Mouse (Mus musculus): ENCODE measurements around the gene Lypd5. TPM values are rescaled to one million over a fixed set of nuclear protein-coding genes. Genes with fewer than 3 reads are reported as not detected.

The Lypd5 gene
- polyA plus RNA-seq (2012; rRNA removed), result 0.04 TPM in 1 of 2 replicates, not detected in the other

DNA sequence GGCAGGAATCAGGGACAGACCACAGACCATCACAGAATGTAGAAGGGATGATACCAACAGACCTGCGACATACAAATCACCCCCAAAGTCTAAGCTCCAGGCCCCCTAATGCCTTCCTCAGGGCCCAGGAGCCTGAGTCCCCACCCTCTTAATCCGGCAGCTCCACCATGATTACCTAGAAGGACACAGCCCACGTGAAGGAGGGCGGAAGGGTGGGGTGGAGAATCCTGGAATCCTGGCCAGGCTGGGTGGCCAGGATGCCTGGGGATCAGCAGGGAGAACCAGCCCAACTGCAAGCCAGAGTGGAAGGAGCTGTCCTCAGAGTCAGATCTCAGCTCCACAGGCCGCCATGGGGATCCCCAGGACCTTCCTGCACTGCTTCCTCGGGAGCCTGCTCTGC is at the start of gene Lypd5:
Gene Lypd5, plus strand, starts transcription at position 301 of the 400 bp plus-strand sequence.
- DNase-seq (ENCODE audit: extremely low spot score in 1 of 2, low spot score in 1 of 2), result no peak

DNA sequence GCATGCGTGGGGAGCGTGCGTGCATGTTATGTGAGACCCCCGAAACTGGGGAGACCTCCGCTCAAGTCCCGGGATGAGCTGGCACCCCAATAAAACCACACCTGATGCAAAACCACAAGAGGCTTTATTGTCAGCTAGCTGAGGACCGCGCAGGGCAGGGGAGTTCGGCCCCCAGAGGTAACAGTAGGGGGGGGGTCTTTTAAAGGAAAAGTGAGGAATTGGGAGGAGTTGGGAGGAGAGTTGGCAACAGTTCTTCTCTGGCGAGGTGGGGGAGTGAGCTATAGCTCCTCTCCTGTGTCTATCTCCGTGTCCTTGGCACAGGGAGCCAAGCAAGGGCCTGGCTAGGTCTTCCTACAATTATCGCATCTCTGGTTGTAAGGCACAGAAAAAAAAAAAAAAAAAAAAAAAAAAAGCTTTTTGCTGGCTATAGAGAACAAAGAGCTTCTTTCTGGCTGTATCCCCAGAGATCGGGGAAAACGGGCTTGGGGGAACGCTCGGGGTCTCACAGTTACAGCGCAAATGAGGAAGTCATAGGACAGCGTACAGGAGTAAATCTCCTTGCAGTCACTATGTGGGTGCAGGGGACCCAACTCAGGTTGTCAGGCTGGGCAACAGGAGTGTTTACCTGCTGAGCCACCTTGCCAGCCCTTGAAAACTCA is 49.0 kb upstream of the Lypd5 start:
- peak in 1 of 2 experiments; percentile 29 for DNase-seq (ENCODE audit: extremely low spot score in 1 of 2, low spot score in 1 of 2)

DNA sequence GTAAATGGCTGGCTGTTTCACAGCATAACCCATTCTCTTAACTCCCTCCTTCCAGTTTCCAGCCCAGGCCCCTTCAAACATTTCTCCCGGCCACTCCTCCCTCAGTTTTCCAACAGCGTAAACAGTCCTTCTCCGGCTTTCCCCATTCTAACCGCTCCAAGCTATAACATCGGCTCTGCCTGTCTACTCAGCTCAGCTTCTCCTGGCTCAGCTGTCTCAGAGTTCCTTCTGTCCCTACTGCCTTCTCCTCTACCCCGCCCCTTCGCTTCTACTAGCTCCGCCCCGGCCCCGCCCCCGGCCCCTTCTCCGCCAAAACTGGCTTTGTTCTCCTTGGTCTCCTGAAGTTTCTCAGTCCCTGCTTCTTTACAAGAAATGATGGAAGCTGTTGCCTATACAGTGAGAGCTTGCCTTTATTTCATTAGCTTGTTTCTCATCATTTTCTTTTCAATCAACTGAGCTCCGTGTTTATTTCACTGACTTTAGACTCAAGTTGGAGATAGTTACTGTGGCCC is 48.2 kb upstream of the Lypd5 start, which contains the start of gene Zfp61:
Gene Zfp61, minus strand, starts transcription at position 462 of the 512 bp plus-strand sequence.
- peak in 1 of 2 experiments; percentile 29 for DNase-seq (ENCODE audit: extremely low spot score in 1 of 2, low spot score in 1 of 2)

DNA sequence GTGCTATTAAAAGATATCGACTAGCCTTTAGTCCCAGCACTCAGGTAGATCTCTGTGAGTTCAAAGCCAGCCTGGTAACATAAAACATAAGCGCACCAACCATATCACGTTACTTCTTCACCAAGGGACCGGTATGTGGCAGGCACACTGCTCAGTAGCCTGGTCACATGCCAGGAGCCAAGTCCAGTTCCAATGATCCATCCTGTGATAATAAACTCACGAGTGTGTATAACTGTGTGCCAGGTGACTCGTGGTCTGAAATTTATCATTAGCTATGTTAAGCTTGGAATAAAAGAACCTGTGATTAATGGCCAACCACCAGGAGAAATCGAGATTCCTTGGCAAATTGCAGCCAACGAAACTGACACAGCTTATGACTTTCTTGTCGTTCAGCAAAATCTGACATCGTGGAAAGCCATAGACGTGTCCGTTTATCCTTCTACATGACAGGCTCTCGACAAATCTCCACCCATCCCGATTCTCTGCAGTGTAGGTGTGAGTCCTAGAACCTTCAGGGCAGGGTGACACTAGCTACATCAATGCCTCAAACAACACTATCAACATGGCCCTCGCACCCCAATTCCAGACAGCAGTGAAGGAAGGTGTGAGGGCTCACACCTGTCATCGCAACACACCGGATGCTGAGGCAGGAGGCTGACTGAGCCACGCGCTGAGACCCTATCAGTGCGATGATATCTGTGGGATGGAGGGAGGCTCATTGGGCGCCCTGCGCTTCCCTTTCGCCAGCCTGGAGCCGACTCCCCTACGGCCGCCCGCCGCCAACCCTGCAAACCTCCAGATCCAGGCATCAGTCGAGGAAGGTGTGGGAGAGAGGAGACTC is 33.0 kb upstream of the Lypd5 start:
- DNase-seq (ENCODE audit: extremely low spot score in 1 of 2, low spot score in 1 of 2), result peak in 1 of 2 experiments; percentile 11

DNA sequence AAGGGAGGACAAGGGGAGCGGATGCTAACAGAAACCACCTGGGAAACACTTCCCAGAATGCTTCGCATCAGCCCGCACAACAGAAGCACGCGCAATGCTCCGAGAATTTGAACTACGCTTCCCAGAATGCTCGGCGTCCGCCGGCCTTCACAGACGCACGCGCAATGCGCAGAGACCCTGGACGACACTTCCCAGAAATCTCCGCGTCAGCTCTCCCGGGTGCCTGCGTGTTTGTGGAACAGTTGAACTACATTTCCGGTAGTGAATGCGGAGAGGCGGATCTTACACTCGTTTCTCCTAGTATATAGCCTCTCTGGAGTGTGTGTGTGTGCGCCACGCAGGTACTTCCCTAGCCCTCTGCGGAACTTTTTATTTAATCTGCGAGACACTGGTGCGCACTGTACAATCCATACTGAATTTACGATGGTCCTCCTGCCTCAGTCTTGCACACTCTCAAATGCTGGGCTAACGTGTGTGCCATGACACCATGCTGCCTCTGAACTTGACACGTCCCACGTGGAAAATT is 32.4 kb upstream of the Lypd5 start, which contains the start of gene Zfp94:
Gene Zfp94, minus strand, starts transcription at position 100 of the 526 bp plus-strand sequence.
- peak; percentile 96 to 99 for DNase-seq (ENCODE audit: extremely low spot score in 1 of 2, low spot score in 1 of 2)

DNA sequence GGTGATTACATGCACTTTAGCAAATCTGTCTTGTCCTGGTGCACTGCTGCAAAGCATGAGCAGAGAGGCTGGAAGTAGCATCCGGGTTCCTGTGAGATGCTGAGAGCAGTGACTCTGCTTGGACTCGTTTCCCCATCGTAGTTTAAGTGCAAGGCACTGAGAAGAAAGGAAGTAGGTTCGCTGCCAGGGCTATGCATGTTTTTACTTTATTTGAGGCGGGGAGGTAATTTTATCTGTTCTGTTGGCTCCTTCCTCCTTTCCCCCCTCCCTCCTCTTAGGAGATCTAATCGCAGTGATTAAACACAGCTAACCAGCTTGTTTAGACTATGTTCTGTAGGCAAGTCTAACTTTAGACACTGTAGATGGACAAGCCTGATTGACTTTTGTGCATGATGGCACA is 30.1 kb upstream of the Lypd5 start:
- no peak for DNase-seq (ENCODE audit: extremely low spot score in 1 of 2, low spot score in 1 of 2)

DNA sequence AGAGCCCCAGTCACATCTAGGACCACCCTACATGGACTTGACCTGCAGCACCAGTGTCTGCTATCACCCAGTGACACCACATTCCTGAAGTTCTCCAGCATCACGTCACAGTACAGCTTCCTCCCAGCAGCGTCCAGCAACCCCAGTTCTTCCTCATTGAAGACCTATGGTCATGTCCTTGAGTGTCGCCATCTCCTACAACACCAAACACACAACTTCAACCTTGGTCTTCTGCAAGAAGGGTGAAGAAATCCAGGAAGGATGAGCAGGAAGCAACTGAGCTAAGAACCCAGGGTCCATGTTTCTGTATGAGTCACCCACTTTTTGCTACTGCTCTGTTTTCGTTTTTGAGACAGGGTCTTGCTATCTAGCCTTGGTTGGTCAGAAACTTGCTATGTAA is 26.4 kb upstream of the Lypd5 start:
- no peak for DNase-seq (ENCODE audit: extremely low spot score in 1 of 2, low spot score in 1 of 2)

DNA sequence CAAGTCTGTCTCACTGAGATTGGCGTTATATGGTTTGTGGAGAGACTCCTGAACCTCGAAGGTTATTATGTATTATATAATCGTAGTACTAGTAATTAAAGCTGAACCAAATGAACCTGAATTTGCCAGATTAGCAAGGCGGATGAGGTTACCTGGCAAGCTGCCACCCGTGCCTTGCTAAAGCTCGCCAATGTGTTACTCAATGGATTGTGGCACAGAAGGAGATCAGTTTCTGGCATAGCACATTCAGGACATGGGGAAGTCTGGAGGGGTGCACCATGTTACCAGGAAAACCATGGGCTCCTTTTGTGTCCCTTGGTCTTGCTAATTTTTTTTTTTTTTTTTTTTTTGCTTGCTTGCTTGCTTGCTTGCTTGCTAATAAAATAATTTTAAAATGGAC is 23.8 kb upstream of the Lypd5 start:
- DNase-seq (ENCODE audit: extremely low spot score in 1 of 2, low spot score in 1 of 2), result peak in 1 of 2 experiments; percentile 34

DNA sequence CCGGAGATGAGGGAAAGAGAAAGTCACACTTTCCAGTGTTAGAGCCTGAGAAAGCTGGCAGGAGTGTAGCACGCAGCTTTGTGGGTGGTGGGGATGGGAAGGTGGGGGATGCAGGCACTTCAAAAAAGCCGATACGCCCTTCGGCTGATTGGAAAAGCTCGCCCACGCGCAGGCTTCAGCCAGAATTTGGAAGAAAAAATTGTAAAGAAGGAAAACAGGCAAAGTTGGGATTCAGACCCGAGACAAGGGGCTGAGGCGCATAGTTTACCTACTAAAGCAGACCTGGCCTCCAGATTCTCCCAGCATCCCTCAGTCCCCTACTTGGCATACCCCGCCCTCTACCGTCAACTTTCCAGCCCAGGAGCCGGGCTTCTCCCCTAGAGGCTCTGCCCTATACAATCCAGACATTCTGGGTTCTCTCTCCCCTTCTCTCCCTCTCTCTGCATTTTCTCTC is 23.3 kb upstream of the Lypd5 start:
- peak; percentile 60 to 81 for DNase-seq (ENCODE audit: extremely low spot score in 1 of 2, low spot score in 1 of 2)

DNA sequence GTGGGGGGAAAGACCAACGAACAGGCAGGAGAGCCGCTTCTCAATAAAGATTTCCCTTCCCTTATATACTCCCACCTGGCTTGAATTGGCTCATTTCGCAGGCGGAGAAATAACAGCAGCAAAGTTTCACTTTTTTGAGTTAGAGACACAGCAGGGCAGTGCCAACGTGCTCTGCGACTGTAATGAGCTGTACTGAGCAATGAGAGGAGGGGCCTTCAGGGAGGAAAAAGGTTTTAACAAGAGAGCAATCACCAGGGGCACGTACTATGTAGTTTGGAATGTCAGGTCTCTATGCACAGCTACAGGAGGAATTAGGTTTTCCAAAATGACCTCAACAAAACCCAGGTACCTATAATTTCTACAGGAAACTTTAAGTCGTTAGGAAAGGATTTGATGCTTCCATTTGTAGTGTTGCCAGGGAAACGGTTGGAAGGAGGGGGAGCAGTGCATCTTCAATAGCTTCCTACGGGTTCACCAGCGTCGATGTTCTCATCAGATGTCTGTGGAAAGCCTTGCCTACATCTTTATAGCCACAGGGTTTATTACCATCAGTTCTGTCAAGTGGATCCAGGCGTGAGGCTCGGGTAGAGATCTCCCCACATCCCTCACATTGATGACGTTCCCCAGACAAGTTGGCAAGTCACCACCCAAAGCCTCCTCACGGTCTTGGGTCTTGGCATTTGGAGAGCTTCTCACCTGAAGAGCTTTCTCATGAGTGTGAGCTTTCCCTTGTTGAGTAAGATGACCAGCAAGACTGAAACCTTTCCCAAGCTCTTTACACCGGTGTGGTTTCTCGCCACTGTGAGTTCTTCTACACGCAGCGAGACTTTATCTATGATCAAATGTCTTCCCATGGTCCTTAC is 22.5 kb upstream of the Lypd5 start:
- DNase-seq (ENCODE audit: extremely low spot score in 1 of 2, low spot score in 1 of 2), result peak in 1 of 2 experiments; percentile 57

DNA sequence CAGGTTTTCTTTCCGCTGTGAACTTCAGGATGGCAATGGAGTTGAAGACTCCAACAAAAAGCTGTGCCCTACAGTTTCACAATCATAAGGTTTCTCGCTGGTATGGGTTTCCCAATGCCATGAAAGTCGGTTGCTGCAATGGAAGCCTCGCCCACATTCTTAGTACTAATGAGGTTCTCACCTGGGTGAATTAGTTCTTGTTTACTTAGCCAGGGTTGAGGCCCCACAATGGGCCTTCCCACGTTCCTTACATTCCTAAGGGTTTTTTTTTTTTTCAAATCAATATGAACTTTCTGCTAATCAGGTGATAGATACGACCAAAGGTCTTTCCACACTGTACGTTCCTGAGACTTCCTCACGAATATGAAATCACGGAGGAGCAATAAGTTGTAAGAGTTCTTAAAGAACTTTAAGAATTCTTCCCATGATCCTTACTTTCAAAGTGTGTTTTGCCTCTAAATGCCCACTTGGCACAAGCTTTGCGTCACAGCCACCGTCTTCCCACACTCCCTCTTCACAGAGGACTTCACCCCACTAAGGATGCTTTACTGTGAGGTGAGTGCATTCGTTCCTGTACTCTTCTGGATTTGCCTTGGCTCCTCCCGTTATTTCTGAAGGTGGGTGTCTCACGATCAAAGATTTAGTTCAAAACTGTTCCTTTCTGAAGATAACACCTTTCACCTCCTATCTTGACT is 21.6 kb upstream of the Lypd5 start:
- DNase-seq (ENCODE audit: extremely low spot score in 1 of 2, low spot score in 1 of 2), result no peak

DNA sequence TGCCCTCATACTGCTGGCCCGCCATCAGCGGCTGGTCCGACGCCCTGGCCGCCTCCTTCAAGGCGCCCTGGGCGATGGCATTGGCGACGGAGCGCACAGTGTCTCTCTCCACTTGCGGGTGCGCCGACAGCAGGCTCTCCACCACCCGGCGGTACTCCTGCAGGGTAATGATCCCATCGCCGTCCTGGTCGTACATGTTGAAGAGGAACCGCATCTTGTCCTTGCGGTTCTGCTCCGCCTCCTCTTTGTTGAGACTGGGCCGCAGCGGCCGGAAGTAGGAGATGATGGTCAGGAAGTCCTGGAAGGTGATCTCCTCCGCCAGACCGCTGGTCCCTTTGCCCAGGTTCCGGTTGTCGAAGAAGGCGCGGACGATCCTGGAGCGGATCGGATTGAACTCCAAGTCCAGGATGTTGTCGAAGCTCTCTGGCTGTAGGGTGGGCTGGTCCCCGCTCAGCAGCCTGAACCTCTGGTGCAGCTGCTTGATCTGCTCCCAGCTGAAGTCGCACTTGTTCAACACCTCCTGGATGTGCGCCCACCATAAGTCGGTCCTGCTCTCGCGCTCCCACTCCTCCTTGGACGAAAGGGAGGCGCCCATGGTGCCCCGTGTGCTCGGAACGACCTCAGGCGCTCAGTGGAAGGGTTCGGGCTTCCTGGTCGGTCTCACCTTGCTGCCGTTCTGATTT is 15.6 kb upstream of the Lypd5 start, which contains the start of gene Tescl:
Gene Tescl, minus strand, starts transcription at position 633 of the 683 bp plus-strand sequence.
- DNase-seq (ENCODE audit: extremely low spot score in 1 of 2, low spot score in 1 of 2), result no peak

DNA sequence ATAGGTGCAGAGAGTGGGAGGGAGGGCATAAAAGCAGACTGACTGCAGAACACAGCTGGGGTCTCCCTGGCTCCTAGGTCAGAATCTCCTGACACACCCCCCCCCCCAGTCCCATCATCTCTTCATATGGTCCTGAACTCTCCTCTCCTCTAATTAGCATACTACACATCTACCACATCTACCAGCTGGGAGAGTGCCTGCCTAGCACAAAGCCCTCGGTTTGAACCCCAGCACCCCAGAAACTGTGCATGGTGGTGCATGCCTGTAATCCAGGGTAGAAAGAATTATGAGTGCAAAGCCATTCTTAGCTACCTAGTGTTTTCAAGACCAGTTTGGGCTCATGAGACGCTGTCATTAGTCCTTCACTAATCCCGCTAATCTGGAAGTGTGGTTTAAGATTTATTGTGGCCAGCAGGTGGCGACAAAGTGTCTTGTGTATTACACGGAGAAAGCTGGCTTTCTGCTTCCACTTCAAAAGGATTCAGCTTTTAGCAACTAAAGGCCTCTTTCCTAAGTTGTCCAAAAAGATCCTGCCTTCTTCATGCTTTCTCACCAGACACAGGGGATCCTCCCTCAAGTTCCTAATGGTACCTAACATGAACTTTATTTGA is 13.2 kb upstream of the Lypd5 start:
- peak; percentile 52 to 92 for DNase-seq (ENCODE audit: extremely low spot score in 1 of 2, low spot score in 1 of 2)

DNA sequence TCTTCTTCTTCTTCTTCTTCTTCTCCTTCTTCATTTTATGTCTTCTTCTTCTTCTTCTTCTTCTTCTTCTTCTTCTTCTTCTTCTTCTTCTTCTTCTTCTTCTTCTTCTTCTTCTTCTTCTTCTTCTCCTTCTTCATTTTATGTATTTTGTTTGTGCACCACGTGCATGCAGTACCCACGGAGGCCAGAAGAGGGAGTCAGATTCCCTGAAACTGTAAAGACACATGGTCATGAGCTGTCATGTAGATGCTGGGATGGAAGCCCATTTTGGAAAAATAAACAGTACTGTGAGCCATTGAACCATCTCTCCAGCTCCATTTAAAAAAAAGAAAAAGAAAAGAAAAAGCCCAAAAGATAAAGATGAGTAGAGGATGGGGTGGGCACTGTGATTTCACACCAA is 10.8 kb upstream of the Lypd5 start:
- no peak for DNase-seq (ENCODE audit: extremely low spot score in 1 of 2, low spot score in 1 of 2)

DNA sequence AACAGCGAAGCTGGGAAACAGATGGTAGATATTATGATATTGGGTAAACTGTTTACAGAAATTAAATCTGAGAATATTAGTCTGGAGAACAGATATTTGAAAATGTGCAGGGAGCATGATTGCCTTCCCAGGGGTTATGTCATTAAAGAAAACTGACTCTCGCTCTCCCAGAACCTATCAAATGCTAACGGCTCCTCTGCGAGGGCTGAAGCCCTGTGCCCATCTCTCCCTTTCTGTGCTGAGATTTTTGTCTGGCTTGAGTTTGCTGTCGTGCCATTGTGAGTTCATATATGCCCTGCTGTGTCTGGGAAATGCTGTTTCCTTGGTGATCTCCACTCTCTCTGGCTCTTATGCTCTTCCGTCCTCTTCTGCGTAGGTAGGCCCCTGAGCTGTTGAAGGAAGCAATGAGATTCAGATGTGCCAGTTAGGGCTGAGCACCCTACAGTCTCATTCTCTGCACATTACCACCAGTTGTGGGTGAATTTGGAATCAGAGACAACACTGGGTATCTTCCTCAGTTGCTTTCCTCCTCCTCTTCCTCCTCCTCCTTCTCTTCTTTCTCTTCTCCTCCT is 5.2 kb upstream of the Lypd5 start:
- peak in 1 of 2 experiments; percentile 44 for DNase-seq (ENCODE audit: extremely low spot score in 1 of 2, low spot score in 1 of 2)

DNA sequence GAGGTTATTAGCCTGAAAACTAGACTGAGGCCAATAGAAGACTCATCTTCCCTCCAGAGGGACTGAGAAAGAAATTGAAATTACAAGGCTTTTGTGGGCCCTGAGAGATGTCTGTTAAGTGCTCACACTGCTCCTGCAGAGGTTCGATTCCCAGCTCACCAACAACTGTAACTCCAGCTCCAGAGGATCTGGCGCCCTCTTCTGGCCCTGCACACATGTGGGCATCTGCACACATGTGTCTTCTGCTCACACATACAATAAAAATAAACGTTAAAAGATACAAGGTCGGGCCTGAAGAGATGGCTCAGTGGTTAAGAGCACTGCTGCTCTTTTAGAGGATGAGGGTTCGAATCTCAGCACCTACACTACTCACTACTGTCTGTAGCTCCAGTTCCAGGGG is 2.6 kb upstream of the Lypd5 start:
- DNase-seq (ENCODE audit: extremely low spot score in 1 of 2, low spot score in 1 of 2), result no peak

DNA sequence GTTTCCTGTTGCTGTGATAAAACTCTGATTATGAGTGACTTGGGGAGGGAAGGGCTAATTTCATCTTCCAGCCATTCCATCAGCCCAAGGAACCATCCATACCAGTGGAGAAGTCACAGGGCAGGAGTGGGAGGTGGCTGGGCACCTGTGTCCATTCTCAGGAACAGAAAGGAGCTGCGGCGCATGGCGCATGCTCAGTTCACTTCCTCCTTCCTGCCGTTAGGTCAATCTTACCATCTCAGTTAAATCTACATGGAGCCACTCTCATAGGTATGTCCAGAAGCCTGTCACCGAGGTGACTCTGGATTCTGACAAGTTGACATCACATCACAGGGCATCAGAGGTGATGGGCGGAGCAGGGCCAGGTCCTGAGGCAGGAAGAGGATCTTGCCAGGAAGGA is 6.7 kb downstream of the Lypd5 start:
- DNase-seq (ENCODE audit: extremely low spot score in 1 of 2, low spot score in 1 of 2), result no peak

DNA sequence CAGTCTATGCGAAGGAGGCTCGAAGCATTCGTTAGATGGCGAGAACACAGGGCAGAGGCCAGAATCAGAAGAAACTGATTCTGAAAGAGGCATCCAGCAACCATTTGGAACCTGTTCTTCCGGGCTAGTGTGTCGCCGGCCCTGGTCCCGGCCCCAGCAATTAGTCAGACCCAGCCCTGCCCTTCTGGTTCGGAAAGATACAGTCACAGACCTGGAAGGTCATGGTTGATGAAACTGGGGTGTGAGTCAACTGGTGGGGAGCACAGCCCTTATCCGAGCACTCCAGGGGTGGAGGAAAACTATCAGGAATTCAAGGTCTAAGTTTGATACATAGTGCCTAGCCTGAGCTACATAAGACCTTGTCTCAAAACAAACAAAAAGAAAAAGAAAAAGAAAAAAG is 7.1 kb downstream of the Lypd5 start:
- DNase-seq (ENCODE audit: extremely low spot score in 1 of 2, low spot score in 1 of 2), result no peak

All from frontal cortex, adult 2 months (tissue).